9 mouse cellular contexts compared by ENCODE assay signal in the genomic region with DNA sequence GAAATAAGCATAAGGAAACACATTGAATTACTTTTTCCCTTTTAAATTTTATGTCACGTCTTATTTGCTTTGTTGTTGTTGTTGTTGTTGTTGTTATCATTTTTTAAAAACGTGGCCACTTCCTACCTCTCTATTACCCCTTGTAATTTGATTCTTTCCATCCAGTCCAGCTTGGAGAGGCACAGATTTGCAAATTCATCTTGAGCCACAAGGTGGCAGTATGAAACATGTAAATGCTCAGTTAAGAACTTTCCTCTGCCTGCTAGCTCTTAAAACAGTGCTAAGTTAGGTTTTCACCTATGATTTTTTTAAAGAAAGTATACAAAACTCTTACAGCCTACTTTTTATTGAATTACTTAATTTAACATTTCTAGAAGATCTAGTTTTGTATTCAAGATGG.
A peak's percentile ranks its signal among the peaks of the same experiment; 100 is the strongest.
DNase-seq lines count a peak whose midpoint lies in the region; ATAC-seq and TF ChIP-seq lines count a peak whose summit lies in the region.
"Had no signal": no experiment of that assay in that cellular context is flagged by ENCODE, and none has a peak within 500 bp of the region (broad histone marks: within the 10 kb centered on the region; RNA-seq: fewer than 3 reads in every experiment).

No protein-coding gene starts in this region.

- ATAC-seq in intestine, postnatal 0 days, result no peak
- no peak for ATAC-seq in intestine, embryonic 15.5 days
- peak; percentile 75; the same call in 1 of the 2 replicates for ATAC-seq in neural tube, embryonic 12.5 days (ENCODE audit: low FRiP score, low read depth)

- no peaks in the 10 kb centered on the region for H3K9me3 ChIP-seq in intestine, postnatal 0 days (ENCODE audit: control insufficient read depth)
- H3K9me3 ChIP-seq in intestine, embryonic 15.5 days, result no peaks in the 10 kb centered on the region
- H3K9me3 ChIP-seq in embryonic facial prominence, embryonic 10.5 days, result no peaks in the 10 kb centered on the region
- H3K9me3 ChIP-seq in neural tube, embryonic 12.5 days, result no peaks in the 10 kb centered on the region
- H3K9me3 ChIP-seq: embryonic facial prominence, embryonic 15.5 days had no signal

- 6% methylated on average over 2 of the region's 2 CpGs for WGBS in intestine, postnatal 0 days
- 1% methylated on average over 2 of the region's 2 CpGs for WGBS in intestine, embryonic 15.5 days
- WGBS in embryonic facial prominence, embryonic 10.5 days, result 5% methylated on average over 2 of the region's 2 CpGs
- 6% methylated on average over 2 of the region's 2 CpGs for WGBS in neural tube, embryonic 12.5 days

- no peaks in the 10 kb centered on the region for H3K4me1 ChIP-seq in intestine, postnatal 0 days (replicated peaks; ENCODE audit: control insufficient read depth, insufficient read depth, low read length)
- H3K4me1 ChIP-seq in intestine, embryonic 15.5 days (replicated peaks), result no peaks in the 10 kb centered on the region
- no peaks in the 10 kb centered on the region for H3K4me1 ChIP-seq in embryonic facial prominence, embryonic 10.5 days
- H3K4me1 ChIP-seq in neural tube, embryonic 12.5 days, result no peaks in the 10 kb centered on the region
- H3K4me1 ChIP-seq: embryonic facial prominence, embryonic 15.5 days had no signal

- H3K27me3 ChIP-seq in intestine, postnatal 0 days (replicated peaks; ENCODE audit: control insufficient read depth, insufficient read depth, low read length), result no peaks in the 10 kb centered on the region
- H3K27me3 ChIP-seq in intestine, embryonic 15.5 days (replicated peaks), result no peaks in the 10 kb centered on the region
- H3K27me3 ChIP-seq in embryonic facial prominence, embryonic 10.5 days (replicated peaks; ENCODE audit: low read depth, poor library complexity, severe bottlenecking), result no peaks in the 10 kb centered on the region; the same call in 1 of the 2 replicates
- H3K27me3 ChIP-seq in neural tube, embryonic 12.5 days (replicated peaks), result no peaks in the 10 kb centered on the region
- H3K27me3 ChIP-seq: embryonic facial prominence, embryonic 15.5 days had no signal

- peak; percentile 72 for TF ChIP-seq CTCF in intestine, postnatal 0 days (IDR thresholded peaks at IDR 0.05; ENCODE audit: low read depth)

- no peaks in the 10 kb centered on the region for H3K36me3 ChIP-seq in intestine, postnatal 0 days (ENCODE audit: control insufficient read depth, insufficient read depth)
- no peaks in the 10 kb centered on the region for H3K36me3 ChIP-seq in intestine, embryonic 15.5 days
- H3K36me3 ChIP-seq in embryonic facial prominence, embryonic 10.5 days (replicated peaks), result no peaks in the 10 kb centered on the region
- no peaks in the 10 kb centered on the region for H3K36me3 ChIP-seq in neural tube, embryonic 12.5 days
- H3K36me3 ChIP-seq: embryonic facial prominence, embryonic 15.5 days had no signal

- intact Hi-C loops in left cerebral cortex, postnatal 25 days (cut with DNase I), result loop anchor here (1.0 kb wide), 2 partner anchors 139 to 202 kb away; no protein-coding TSS in a partner anchor

- no peak overlapping the region for H3K27ac ChIP-seq in intestine, postnatal 0 days (ENCODE audit: low read depth, low read length)
- H3K27ac ChIP-seq in intestine, embryonic 15.5 days, result no peak overlapping the region
- H3K27ac ChIP-seq in embryonic facial prominence, embryonic 10.5 days (replicated peaks), result no peak overlapping the region
- H3K27ac ChIP-seq in neural tube, embryonic 12.5 days, result no peak overlapping the region
- H3K27ac ChIP-seq: embryonic facial prominence, embryonic 15.5 days had no signal

- no peak overlapping the region for H3K9ac ChIP-seq in intestine, postnatal 0 days (ENCODE audit: low read depth, low read length)
- H3K9ac ChIP-seq in intestine, embryonic 15.5 days, result no peak overlapping the region
- H3K9ac ChIP-seq in neural tube, embryonic 12.5 days, result no peak overlapping the region
- H3K9ac ChIP-seq: embryonic facial prominence, embryonic 15.5 days had no signal

- peak; percentile 72 for DNase-seq in ZHBTc4 (ENCODE audit: low read depth, low spot score)
- peak; percentile 55 for DNase-seq in embryonic facial prominence, embryonic 10.5 days (ENCODE audit: low spot score)
- peak; percentile 31 for DNase-seq in kidney, adult 18-20 months
- DNase-seq in left cerebral cortex, postnatal 25 days (ENCODE audit: low spot score in 2 of 2), result peak; percentile 71 to 78
- DNase-seq in ovary, adult 18-20 months (ENCODE audit: low spot score), result no peak

- H3K4me2 ChIP-seq in intestine, postnatal 0 days (replicated peaks; ENCODE audit: low read depth), result no peak overlapping the region
- H3K4me2 ChIP-seq in intestine, embryonic 15.5 days (replicated peaks), result no peak overlapping the region
- no peak overlapping the region for H3K4me2 ChIP-seq in neural tube, embryonic 12.5 days (replicated peaks)
- H3K4me2 ChIP-seq: embryonic facial prominence, embryonic 15.5 days had no signal

- no peak overlapping the region for H3K4me3 ChIP-seq in intestine, postnatal 0 days (ENCODE audit: low read depth, low read length)
- H3K4me3 ChIP-seq in intestine, embryonic 15.5 days (replicated peaks), result no peak overlapping the region
- no peak overlapping the region for H3K4me3 ChIP-seq in embryonic facial prominence, embryonic 10.5 days
- H3K4me3 ChIP-seq in neural tube, embryonic 12.5 days, result no peak overlapping the region
- H3K4me3 ChIP-seq: embryonic facial prominence, embryonic 15.5 days had no signal
